Mouse (Mus musculus): ENCODE measurements around the gene Micall2.

GRCm38 (mm10) chr5:139723113-139723512 is 13.0 kb downstream of the Micall2 start:
- TF ChIP-seq POLR2A (IDR thresholded peaks at IDR 0.05; ENCODE audit: insufficient read depth, low read length) = no peak
- TF ChIP-seq EP300 (IDR thresholded peaks at IDR 0.05; ENCODE audit: insufficient read depth, low read depth, low read length) = no peak; the same call in 1 of the 2 replicates
